Mouse (Mus musculus) kidney, embryonic 16.5 days (tissue): ENCODE results near the gene Cfap206. TPM values are rescaled to one million over a fixed set of nuclear protein-coding genes. Genes with fewer than 3 reads are reported as not detected.

Source experiments
- ATAC-seq: fragments of 200-750 bp; cut with Nextera tagmentation; 2 replicates; pipeline ENCODE4 v1.8.0; 2017; ENCODE audit warnings: moderate TSS enrichment; ENCODE audit not compliant: low FRiP score, low TSS enrichment
- H3K27ac ChIP-seq: fragments of 300-500 bp; sonication (generic); 2 replicates; pipeline ENCODE4 v1.5.1; 2014; ENCODE audit warnings: low read length
- H3K27me3 ChIP-seq: fragments of 300-500 bp; sonication (generic); 2 replicates; pipeline ENCODE4 v1.6.1; 2014; ENCODE audit warnings: low read length, control low read depth, mixed read lengths; ENCODE audit not compliant: insufficient read depth
- H3K36me3 ChIP-seq: fragments of 300-500 bp; sonication (generic); 2 replicates; pipeline ENCODE4 v1.6.1; 2014; ENCODE audit warnings: low read length, control low read depth, mixed read lengths; ENCODE audit not compliant: insufficient read depth
- H3K4me1 ChIP-seq: fragments of 300-500 bp; sonication (generic); 2 replicates; pipeline ENCODE4 v1.6.1; 2014; ENCODE audit warnings: low read length, control low read depth, mixed read lengths; ENCODE audit not compliant: insufficient read depth
- H3K4me2 ChIP-seq: fragments of 300-500 bp; sonication (generic); replicated peaks from 2 replicates; pipeline ENCODE4 v1.6.1; 2014; ENCODE audit warnings: low read depth, low read length
- H3K4me3 ChIP-seq: fragments of 300-500 bp; sonication (generic); 2 replicates; pipeline ENCODE4 v1.5.1; 2014; ENCODE audit warnings: mild to moderate bottlenecking, low read length
- H3K9ac ChIP-seq: fragments of 300-500 bp; sonication (generic); replicated peaks from 2 replicates; pipeline ENCODE4 v1.6.1; 2014; ENCODE audit warnings: low read length
- H3K9me3 ChIP-seq: fragments of 300-500 bp; sonication (generic); 2 replicates; pipeline ENCODE4 v1.6.1; 2016; ENCODE audit warnings: low read length, control low read depth
- WGBS: fragments of 180-500 bp; shearing (Covaris S2); extraction: QIAGEN DNeasy Blood & Tissue Kit; methylation state at CpG from one replicate; pipeline ENCODE4 v1.1.7; 2014; 5-methylcytosine and 5-hydroxymethylcytosine counted together
- polyA plus RNA-seq: library from polyadenylated mRNA; unstranded; fragments of >200 nt; fragmentation: Nextera tagmentation; extraction: Ambion mirVana; gene quantifications from 2 replicates; pipeline ENCODE4 v1.2.1, GENCODE M21; 2015

Gene Cfap206
- polyA plus RNA-seq, 1 experiment from 2014 or later, result 1.7 TPM

- Histone ChIP-seq H3K4me1 (no peaks in the 10 kb centered on the region), H3K4me3 (no peak overlapping the region)
- 98% methylated on average over 3 of the region's 3 CpGs for WGBS
Measured at GRCm38 (mm10) chr4:34640731-34641130, 89.3 kb downstream of the Cfap206 start.

GRCm38 (mm10) chr4:34639745-34640364 is 90.2 kb downstream of the Cfap206 start:
- no peak for ATAC-seq
- H3K27me3 ChIP-seq, result no peaks in the 10 kb centered on the region
- H3K9ac ChIP-seq, result no peak overlapping the region
- H3K36me3 ChIP-seq, result peaks cover 26% of the 10 kb centered on the region
- H3K27ac ChIP-seq, result no peak overlapping the region
- H3K4me1 ChIP-seq, result no peaks in the 10 kb centered on the region
- no peak overlapping the region for H3K4me3 ChIP-seq
- H3K4me2 ChIP-seq, result no peak overlapping the region
- 49% methylated on average over 5 of the region's 5 CpGs for WGBS
- H3K9me3 ChIP-seq, result no peaks in the 10 kb centered on the region

More at GRCm38 (mm10) chr4:34640731-34641130, 89.3 kb downstream of the Cfap206 start:
- H3K27me3 ChIP-seq, result no peaks in the 10 kb centered on the region
- no peak for ATAC-seq
- no peak overlapping the region for H3K9ac ChIP-seq
- H3K9me3 ChIP-seq, result no peaks in the 10 kb centered on the region
- H3K36me3 ChIP-seq, result peaks cover 26% of the 10 kb centered on the region
- no peak overlapping the region for H3K4me2 ChIP-seq
- no peak overlapping the region for H3K27ac ChIP-seq

Other genes with a start within 250 kb of the Cfap206 start
- 25.4 and 36.1 TPM in 2 replicates for gene Akirin2, start 179.3 kb downstream of the Cfap206 start, polyA plus RNA-seq
- gene Orc3, start 115.3 kb downstream of the Cfap206 start, polyA plus RNA-seq, result 90.7 and 91.0 TPM in 2 replicates
- gene Rars2, start 115.2 kb downstream of the Cfap206 start, polyA plus RNA-seq, result 74.3 and 75.2 TPM in 2 replicates
- 76.3 and 81.1 TPM in 2 replicates for gene Slc35a1, start 42.8 kb downstream of the Cfap206 start, polyA plus RNA-seq
- not detected in 2 replicates for gene Gm136, start 26.1 kb upstream of the Cfap206 start, polyA plus RNA-seq
- 44.0 and 44.4 TPM in 2 replicates for gene Smim8, start 48.2 kb upstream of the Cfap206 start, polyA plus RNA-seq
- 17.0 and 19.3 TPM in 2 replicates for gene Zfp292, start 152.8 kb upstream of the Cfap206 start, polyA plus RNA-seq
- not detected in 2 replicates for gene Cga, start 163.6 kb upstream of the Cfap206 start, polyA plus RNA-seq